Mouse (Mus musculus): ENCODE data around the gene Acadl.

The Acadl gene

GRCm38 (mm10) chr1:66861764-66862672, 1.1 kb downstream of the Acadl start:
- Histone ChIP-seq H3K36me3 (ENCODE audit: control insufficient read depth, insufficient read depth, low read length, poor library complexity, severe bottlenecking) (peaks cover 2% of the 10 kb centered on the region; the same call in 1 of the 2 replicates), H3K27me3 (ENCODE audit: control insufficient read depth, insufficient read depth, low read length, poor library complexity, severe bottlenecking) (no peaks in the 10 kb centered on the region)
- DNase-seq (ENCODE audit: low read depth, low spot score), result no peak

DNA sequence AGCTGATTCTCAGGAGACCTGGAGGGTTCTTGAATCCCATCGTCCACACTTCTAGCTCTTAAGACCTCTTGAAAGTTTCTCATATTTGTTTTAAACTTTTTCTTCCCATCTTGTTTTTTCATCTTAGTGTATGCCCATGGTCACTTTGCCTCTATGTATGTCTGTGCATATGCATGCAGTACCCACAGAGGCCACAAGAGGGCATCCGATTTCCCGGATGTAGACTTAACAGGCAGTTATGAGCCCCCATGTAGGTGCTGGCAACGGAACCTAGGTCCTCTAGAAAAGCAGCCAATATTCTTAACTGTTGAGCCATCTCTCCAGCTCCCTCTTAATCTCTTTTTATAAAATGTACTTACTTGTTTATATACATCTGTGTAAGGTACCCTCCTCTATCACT, 15.6 kb downstream of the Acadl start:
- Histone ChIP-seq H3K27me3 (ENCODE audit: control insufficient read depth, insufficient read depth, low read length, poor library complexity, severe bottlenecking) (no peaks in the 10 kb centered on the region), H3K36me3 (ENCODE audit: control insufficient read depth, insufficient read depth, low read length, poor library complexity, severe bottlenecking) (peaks cover 17% of the 10 kb centered on the region)
- peak; percentile 63 for DNase-seq (ENCODE audit: low read depth, low spot score)

GRCm38 (mm10) chr1:66845690-66846318, 17.3 kb downstream of the Acadl start:
- H3K27me3 ChIP-seq (ENCODE audit: control insufficient read depth, insufficient read depth, low read length, poor library complexity, severe bottlenecking), result no peaks in the 10 kb centered on the region
- peaks cover 14% of the 10 kb centered on the region for H3K36me3 ChIP-seq (ENCODE audit: control insufficient read depth, insufficient read depth, low read length, poor library complexity, severe bottlenecking)
- DNase-seq (ENCODE audit: low read depth, low spot score), result no peak

- Histone ChIP-seq H3K36me3 (ENCODE audit: control insufficient read depth, insufficient read depth, low read length, poor library complexity, severe bottlenecking) (peaks cover 14% of the 10 kb centered on the region), H3K27me3 (ENCODE audit: control insufficient read depth, insufficient read depth, low read length, poor library complexity, severe bottlenecking) (no peaks in the 10 kb centered on the region)
- DNase-seq (ENCODE audit: low read depth, low spot score), result no peak
Observed at GRCm38 (mm10) chr1:66841938-66842337, 21.1 kb downstream of the Acadl start.

DNA sequence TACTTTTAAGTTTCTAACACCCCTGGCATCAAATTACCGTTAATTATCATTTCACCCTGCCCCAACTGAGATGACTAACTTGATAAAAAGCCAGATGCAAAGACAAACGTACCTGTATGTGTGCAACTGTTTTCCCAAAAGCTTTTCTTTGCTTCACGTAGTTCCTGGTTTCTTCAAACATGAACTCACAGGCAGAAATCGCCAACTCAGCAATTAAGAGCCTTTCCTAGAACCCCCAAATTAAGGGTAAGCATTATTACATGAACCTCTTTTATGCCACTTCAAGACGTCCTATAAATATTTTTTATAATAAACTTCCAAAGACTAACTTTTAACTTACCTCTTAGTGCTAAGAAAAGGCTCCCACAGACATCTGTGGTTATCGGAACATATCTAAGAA, 21.6 kb downstream of the Acadl start:
- H3K27me3 ChIP-seq (ENCODE audit: control insufficient read depth, insufficient read depth, low read length, poor library complexity, severe bottlenecking), result no peaks in the 10 kb centered on the region
- DNase-seq (ENCODE audit: low read depth, low spot score), result no peak
- H3K36me3 ChIP-seq (ENCODE audit: control insufficient read depth, insufficient read depth, low read length, poor library complexity, severe bottlenecking), result peaks cover 13% of the 10 kb centered on the region

GRCm38 (mm10) chr1:66839755-66840438, 23.2 kb downstream of the Acadl start:
- no peaks in the 10 kb centered on the region for H3K27me3 ChIP-seq (ENCODE audit: control insufficient read depth, insufficient read depth, low read length, poor library complexity, severe bottlenecking)
- H3K36me3 ChIP-seq (ENCODE audit: control insufficient read depth, insufficient read depth, low read length, poor library complexity, severe bottlenecking), result peaks cover 3% of the 10 kb centered on the region
- DNase-seq (ENCODE audit: low read depth, low spot score), result no peak

DNA sequence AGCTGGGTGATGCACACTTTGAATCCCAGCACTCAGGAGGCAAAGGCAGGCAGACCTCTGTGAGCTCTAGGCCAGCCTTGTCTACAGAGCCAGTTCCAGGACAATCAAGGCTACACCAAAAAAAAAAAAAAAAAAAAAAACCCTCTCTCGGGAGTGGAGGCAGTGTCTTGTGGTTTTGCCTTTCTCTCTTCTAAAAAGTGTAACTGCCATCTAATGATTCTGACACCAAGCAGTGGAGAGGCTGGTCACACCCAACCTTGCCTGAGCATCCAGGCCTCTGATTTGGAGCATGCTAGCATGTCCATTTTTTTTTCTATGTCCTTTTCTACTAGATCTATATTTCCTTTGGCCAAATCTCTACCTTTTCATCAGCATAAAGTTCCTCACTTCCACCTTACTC, 23.9 kb downstream of the Acadl start:
- H3K27me3 ChIP-seq (ENCODE audit: control insufficient read depth, insufficient read depth, low read length, poor library complexity, severe bottlenecking), result no peaks in the 10 kb centered on the region
- no peak for DNase-seq (ENCODE audit: low read depth, low spot score)
- peaks cover 2% of the 10 kb centered on the region for H3K36me3 ChIP-seq (ENCODE audit: control insufficient read depth, insufficient read depth, low read length, poor library complexity, severe bottlenecking)

DNA sequence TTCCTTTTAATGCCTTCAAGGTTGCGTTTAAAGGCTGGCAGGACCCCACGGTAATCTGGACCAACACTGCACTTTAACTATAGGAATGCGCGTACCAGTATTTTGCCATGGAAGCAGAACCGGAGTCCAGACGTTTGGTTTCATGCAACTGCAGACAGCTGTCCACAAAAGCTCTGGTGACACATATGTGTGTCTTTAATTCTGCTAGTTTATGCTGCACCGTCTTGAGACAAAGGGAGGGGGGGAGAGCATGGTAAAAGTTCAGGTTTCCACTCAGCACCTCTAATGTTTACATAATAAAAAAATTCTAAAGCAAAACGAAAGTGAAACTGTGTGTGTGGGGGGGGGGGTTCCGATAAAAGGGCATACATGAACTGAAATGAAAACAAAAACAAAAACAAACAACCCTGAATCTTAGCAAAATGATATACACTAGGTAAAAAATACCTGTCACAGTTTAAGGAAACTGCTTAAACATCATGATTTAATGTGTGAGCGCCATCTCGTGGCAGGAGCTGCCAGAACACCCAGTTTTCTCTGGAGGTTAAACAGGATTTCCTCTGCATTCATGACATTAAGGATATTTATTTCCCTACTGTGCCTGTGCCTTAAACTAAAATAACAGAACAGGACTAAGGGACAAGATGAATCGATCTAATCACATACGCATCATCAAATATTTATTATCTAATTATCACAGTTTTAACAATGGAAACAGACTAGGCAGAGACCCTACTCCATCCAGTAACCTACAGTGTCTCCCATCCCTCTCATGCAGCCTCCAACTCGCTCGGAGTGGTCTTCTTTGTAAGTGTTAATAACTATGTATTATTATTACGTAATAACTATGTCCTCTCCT, 24.7 kb downstream of the Acadl start:
- DNase-seq (ENCODE audit: low read depth, low spot score), result peak; percentile 84
- Histone ChIP-seq H3K27me3 (ENCODE audit: control insufficient read depth, insufficient read depth, low read length, poor library complexity, severe bottlenecking) (no peaks in the 10 kb centered on the region), H3K36me3 (ENCODE audit: control insufficient read depth, insufficient read depth, low read length, poor library complexity, severe bottlenecking) (peaks cover 2% of the 10 kb centered on the region)

GRCm38 (mm10) chr1:66837207-66837606, 25.9 kb downstream of the Acadl start:
- DNase-seq (ENCODE audit: low read depth, low spot score), result no peak

DNA sequence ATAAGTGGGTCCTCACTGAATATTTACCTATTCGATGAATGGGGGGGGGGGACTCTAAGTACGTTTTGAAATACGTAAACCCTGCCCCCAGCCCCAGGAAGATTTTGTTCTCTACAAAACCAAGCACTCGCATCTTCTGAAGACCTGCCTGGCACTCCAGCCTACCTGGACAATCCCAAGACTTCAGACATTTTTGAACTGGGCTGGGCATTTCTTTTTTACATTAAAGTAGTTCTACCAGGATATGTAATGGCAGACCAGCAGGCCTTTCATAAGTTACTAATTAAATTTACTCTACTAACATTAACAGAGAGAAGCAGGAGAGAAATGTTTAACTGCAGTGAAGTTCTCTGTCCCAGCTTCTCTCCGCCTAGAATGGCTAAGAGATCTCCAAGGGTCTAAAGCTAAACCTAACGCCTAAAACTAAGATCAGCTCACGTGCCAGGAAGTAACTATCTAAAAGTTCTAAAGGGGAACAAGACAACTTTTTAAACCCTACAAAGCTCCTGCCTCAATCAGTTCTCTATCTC, 30.4 kb downstream of the Acadl start:
- no peaks in the 10 kb centered on the region; the same call in 1 of the 2 replicates for H3K36me3 ChIP-seq (ENCODE audit: control insufficient read depth, insufficient read depth, low read length, poor library complexity, severe bottlenecking)

More at GRCm38 (mm10) chr1:66837207-66837606, 25.9 kb downstream of the Acadl start:
- Histone ChIP-seq H3K36me3 (ENCODE audit: control insufficient read depth, insufficient read depth, low read length, poor library complexity, severe bottlenecking) (peaks cover 2% of the 10 kb centered on the region), H3K27me3 (ENCODE audit: control insufficient read depth, insufficient read depth, low read length, poor library complexity, severe bottlenecking) (no peaks in the 10 kb centered on the region)

GRCm38 (mm10) chr1:66831824-66832600, 31.1 kb downstream of the Acadl start:
- H3K36me3 ChIP-seq (ENCODE audit: control insufficient read depth, insufficient read depth, low read length, poor library complexity, severe bottlenecking), result no peaks in the 10 kb centered on the region; the same call in 1 of the 2 replicates
- no peaks in the 10 kb centered on the region for H3K27me3 ChIP-seq (ENCODE audit: control insufficient read depth, insufficient read depth, low read length, poor library complexity, severe bottlenecking)
- no peak for DNase-seq (ENCODE audit: low read depth, low spot score)

More for the DNA sequence above, 30.4 kb downstream of the Acadl start:
- no peak for DNase-seq (ENCODE audit: low read depth, low spot score)
- H3K27me3 ChIP-seq (ENCODE audit: control insufficient read depth, insufficient read depth, low read length, poor library complexity, severe bottlenecking), result no peaks in the 10 kb centered on the region

DNA sequence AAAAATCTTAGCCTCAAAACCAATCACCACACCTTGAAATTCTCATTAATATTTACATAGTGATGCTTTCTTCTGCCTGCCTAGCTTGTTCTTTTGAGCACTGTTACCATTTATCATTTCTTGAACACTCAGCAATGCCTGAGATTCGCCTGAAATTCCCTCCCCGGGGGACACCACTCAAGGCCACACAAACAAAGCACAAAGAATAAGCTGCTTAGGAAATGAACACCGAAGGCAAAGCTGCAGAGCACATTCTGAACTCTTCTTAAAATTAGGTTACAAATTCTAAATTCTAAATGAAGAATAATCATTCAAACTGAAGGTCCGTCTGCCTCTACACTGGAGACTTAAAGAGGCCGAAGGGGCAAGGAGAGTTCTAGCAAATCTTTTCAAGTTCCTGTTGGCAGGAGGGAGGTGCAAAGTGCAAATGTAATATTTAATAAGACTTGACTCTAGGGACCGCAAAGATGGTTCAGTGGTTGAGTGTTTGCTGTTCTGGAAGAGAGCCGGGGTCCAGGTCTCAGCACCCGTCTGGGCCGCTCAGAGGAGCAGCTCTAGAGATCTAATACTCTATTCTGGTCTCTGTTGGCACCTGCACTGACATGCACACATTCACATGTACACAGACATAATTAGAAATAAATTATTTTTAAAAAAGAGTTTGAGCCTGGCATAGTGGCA, 33.5 kb downstream of the Acadl start:
- no peaks in the 10 kb centered on the region for H3K27me3 ChIP-seq (ENCODE audit: control insufficient read depth, insufficient read depth, low read length, poor library complexity, severe bottlenecking)
- no peaks in the 10 kb centered on the region for H3K36me3 ChIP-seq (ENCODE audit: control insufficient read depth, insufficient read depth, low read length, poor library complexity, severe bottlenecking)
- no peak for DNase-seq (ENCODE audit: low read depth, low spot score)

DNA sequence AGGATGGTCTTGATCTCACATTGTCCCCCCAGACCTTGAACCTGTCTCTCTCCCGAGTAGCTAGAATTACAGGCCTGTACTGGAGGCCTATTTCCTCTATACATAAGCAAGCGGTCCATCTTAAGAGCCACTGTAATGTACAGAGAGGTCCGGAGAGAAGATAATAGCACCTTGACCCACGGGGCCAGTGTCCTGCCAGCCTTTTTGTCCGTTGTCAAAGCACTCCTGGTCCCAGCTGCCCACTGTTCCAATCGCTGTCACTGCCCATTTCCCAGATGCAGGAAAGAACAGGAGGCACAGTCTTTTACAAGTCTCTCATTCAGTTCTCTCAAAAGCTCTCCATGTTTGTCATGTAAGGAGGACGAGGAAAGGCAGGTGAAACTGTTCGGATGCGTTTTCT, 41.1 kb downstream of the Acadl start:
- Histone ChIP-seq H3K27me3 (ENCODE audit: control insufficient read depth, insufficient read depth, low read length, poor library complexity, severe bottlenecking) (no peaks in the 10 kb centered on the region), H3K36me3 (ENCODE audit: control insufficient read depth, insufficient read depth, low read length, poor library complexity, severe bottlenecking) (no peaks in the 10 kb centered on the region)
- DNase-seq (ENCODE audit: low read depth, low spot score), result no peak
